Comparison of ENCODE assay signal across 8 mouse cellular contexts in the genomic region with DNA sequence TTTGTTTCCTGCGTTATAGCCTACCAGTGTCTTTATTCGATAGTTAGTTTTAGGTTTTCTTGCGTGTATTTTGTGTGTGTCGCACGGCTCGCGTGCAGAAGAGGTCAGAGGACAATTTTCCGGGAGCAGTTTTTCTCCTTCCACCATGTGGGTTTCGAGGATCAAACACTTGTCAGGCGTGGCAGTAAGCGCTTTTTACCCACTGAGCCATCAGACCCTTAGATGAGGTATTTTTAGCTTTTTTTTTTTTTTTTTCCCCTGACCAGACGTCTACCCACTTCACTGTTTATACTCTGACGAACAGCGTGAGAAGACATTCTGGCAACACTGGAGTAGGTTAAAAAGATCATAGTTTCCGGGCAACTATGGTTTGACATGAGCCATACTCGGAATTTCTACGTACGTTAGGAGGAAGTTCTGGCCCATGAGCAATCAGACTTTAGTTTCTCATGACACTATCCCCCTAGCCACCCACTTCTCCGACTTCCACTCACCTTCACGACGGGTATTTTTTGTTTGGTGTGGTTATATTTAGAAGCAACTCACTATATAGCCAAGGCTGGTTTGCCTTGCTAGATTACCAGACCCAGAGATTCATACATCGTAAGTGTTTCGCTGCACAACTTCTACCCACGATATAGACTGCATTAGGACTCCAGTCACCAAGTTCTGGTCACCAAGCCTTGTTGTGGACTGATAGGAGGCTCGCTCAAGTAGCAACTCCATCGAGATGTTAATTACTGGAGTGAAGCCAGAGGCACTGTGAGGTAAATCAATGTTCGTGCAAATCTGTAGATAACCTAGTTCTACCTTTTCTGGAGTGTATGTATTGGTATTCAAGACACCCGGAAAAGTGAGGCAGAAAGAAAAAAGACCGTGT. TPM values are rescaled to one million over a fixed set of nuclear protein-coding genes. Genes with fewer than 3 reads are reported as not detected.
DNase-seq lines count a peak whose midpoint lies in the region; ATAC-seq and TF ChIP-seq lines count a peak whose summit lies in the region.

No protein-coding gene starts in this region.

- peak; percentile 24 to 41 for ATAC-seq in hematopoietic stem cell, adult 5-6 weeks (replicated peaks in 1 of 2; ENCODE audit: insufficient read depth in 1 of 2, low FRiP score in 2 of 2, low TSS enrichment in 1 of 2, low read depth in 1 of 2, poor library complexity in 2 of 2, severe bottlenecking in 2 of 2)
- 0 out of 2 replicates have a peak, but pooled peaks have one; percentile 5 for ATAC-seq in stomach, embryonic 16.5 days (ENCODE audit: insufficient read depth, low FRiP score)

- peaks cover 10% of the 10 kb centered on the region for H3K4me1 ChIP-seq in bone marrow macrophage, adult 2 months (ENCODE audit: control insufficient read depth, insufficient read depth, low read length)
- peaks cover 13% of the 10 kb centered on the region; the same call in 1 of the 2 replicates for H3K4me1 ChIP-seq in stomach, embryonic 16.5 days (ENCODE audit: control insufficient read depth, insufficient read depth, low read length)

- intact Hi-C loops in left cerebral cortex, adult 2 months (cut with DNase I), result loop anchor here (5.0 kb wide), 1 partner anchor 82 kb away; a partner anchor contains a TSS
- intact Hi-C loops in left cerebral cortex, postnatal 36 days (cut with DNase I), result loop anchor here (2.0 kb wide), 1 partner anchor 83 kb away; a partner anchor contains a TSS

- peak overlapping the region; percentile 78 for H3K4me3 ChIP-seq in left cerebral cortex, adult 2 months
- peak overlapping the region; percentile 94 for H3K4me3 ChIP-seq in bone marrow macrophage, adult 2 months (ENCODE audit: insufficient read depth, low read length)
- peak overlapping the region; percentile 96 for H3K4me3 ChIP-seq in stomach, embryonic 16.5 days (replicated peaks; ENCODE audit: low read length)

- no peaks in the 10 kb centered on the region for H3K27me3 ChIP-seq in stomach, embryonic 16.5 days (ENCODE audit: control insufficient read depth, insufficient read depth, low read length)

- no peak for TF ChIP-seq POLR2A in bone marrow macrophage, adult 2 months (IDR thresholded peaks at IDR 0.05; ENCODE audit: borderline replicate concordance, low read depth, low read length)

- H3K4me2 ChIP-seq in stomach, embryonic 16.5 days (ENCODE audit: low read depth, low read length), result peak overlapping the region; percentile 76

- peak overlapping the region; percentile 93 for H3K9ac ChIP-seq in stomach, embryonic 16.5 days (ENCODE audit: low read length)

- no peaks in the 10 kb centered on the region for H3K36me3 ChIP-seq in stomach, embryonic 16.5 days (ENCODE audit: control insufficient read depth, insufficient read depth, low read length)

- H3K27ac ChIP-seq in left cerebral cortex, adult 2 months, result peak overlapping the region; percentile 95
- peak overlapping the region; percentile 88 for H3K27ac ChIP-seq in bone marrow macrophage, adult 2 months (ENCODE audit: insufficient read depth, low read depth, low read length)
- H3K27ac ChIP-seq in stomach, embryonic 16.5 days (ENCODE audit: low read length), result peak overlapping the region; percentile 94

- H3K9me3 ChIP-seq in stomach, embryonic 16.5 days (replicated peaks; ENCODE audit: control insufficient read depth, low read length), result no peaks in the 10 kb centered on the region

- TF ChIP-seq CTCF in left cerebral cortex, adult 2 months (IDR thresholded peaks at IDR 0.05), result no peak
- TF ChIP-seq CTCF in bone marrow macrophage, adult 2 months (IDR thresholded peaks at IDR 0.05; ENCODE audit: low read depth, low read length), result no peak

- WGBS in stomach, embryonic 16.5 days, result 20% methylated on average over 29 of the region's 29 CpGs

- no peak for DNase-seq in left cerebral cortex, adult 2 months (ENCODE audit: extremely low spot score in 1 of 2, low spot score in 2 of 2)
- no peak for DNase-seq in left cerebral cortex, postnatal 36 days (ENCODE audit: low spot score in 2 of 2)
- DNase-seq in lung, postnatal 36 days, result peak; percentile 18
- no peak for DNase-seq in frontal cortex, adult 2 months (ENCODE audit: extremely low spot score in 1 of 2, low spot score in 1 of 2)
- DNase-seq in spleen, postnatal 14 days (ENCODE audit: low spot score in 2 of 2), result no peak

RNA-seq across cellular contexts. Expression of a gene that starts 0.6 kb away (rescaled TPM):
- 10 to 100 TPM; 51.7 to 53.8 TPM for total RNA-seq in left cerebral cortex, adult 2 months (2021)
- 10 to 100 TPM; 49.5 to 53.5 TPM for total RNA-seq in left cerebral cortex, postnatal 36 days (2021)
- 38.4 and 43.1 TPM in 2 replicates for polyA plus RNA-seq in bone marrow macrophage, adult 2 months (2012; ENCODE audit: insufficient read depth, insufficient read length, missing spikeins)
- 69.7 and 70.8 TPM in 2 replicates for total RNA-seq in hematopoietic stem cell, adult 5-6 weeks (2017)
- polyA plus RNA-seq in stomach, embryonic 16.5 days (2015; fragmentation: Nextera tagmentation; extraction: Ambion mirVana), result 45.5 and 50.8 TPM in 2 replicates
- polyA plus RNA-seq in frontal cortex, adult 2 months (2012; rRNA removed), result 47.2 and 49.0 TPM in 2 replicates

RNA-seq across cellular contexts. Expression of a gene that starts 12.1 kb away (rescaled TPM):
- 10 to 100 TPM; 11.5 to 12.3 TPM for total RNA-seq in left cerebral cortex, adult 2 months (2021)
- 10 to 100 TPM; 11.8 to 14.1 TPM for total RNA-seq in left cerebral cortex, postnatal 36 days (2021)
- 28.5 and 29.9 TPM in 2 replicates for polyA plus RNA-seq in bone marrow macrophage, adult 2 months (2012; ENCODE audit: insufficient read depth, insufficient read length, missing spikeins)
- 40.5 and 43.7 TPM in 2 replicates for total RNA-seq in hematopoietic stem cell, adult 5-6 weeks (2017)
- 47.7 and 47.8 TPM in 2 replicates for polyA plus RNA-seq in stomach, embryonic 16.5 days (2015; fragmentation: Nextera tagmentation; extraction: Ambion mirVana)
- 14.3 and 15.2 TPM in 2 replicates for polyA plus RNA-seq in frontal cortex, adult 2 months (2012; rRNA removed)

RNA-seq across cellular contexts. Expression of a gene that starts 39.3 kb away (rescaled TPM):
- total RNA-seq in left cerebral cortex, adult 2 months (2021), result 10 to 100 TPM; 47.0 to 48.3 TPM
- 10 to 100 TPM; 45.8 to 49.2 TPM for total RNA-seq in left cerebral cortex, postnatal 36 days (2021)
- 35.2 and 37.6 TPM in 2 replicates for polyA plus RNA-seq in bone marrow macrophage, adult 2 months (2012; ENCODE audit: insufficient read depth, insufficient read length, missing spikeins)
- 21.9 and 29.5 TPM in 2 replicates for total RNA-seq in hematopoietic stem cell, adult 5-6 weeks (2017)
- polyA plus RNA-seq in stomach, embryonic 16.5 days (2015; fragmentation: Nextera tagmentation; extraction: Ambion mirVana), result 19.7 and 23.4 TPM in 2 replicates
- polyA plus RNA-seq in frontal cortex, adult 2 months (2012; rRNA removed), result 21.9 and 23.3 TPM in 2 replicates

RNA-seq across cellular contexts. Expression of a gene that starts 52.3 kb away (rescaled TPM):
- total RNA-seq in left cerebral cortex, adult 2 months (2021), result 10 to 100 TPM; 83.8 to 93.6 TPM
- total RNA-seq in left cerebral cortex, postnatal 36 days (2021), result 10 to 100 TPM; 87.0 to 93.7 TPM
- not detected in 2 replicates for polyA plus RNA-seq in bone marrow macrophage, adult 2 months (2012; ENCODE audit: insufficient read depth, insufficient read length, missing spikeins)
- 2.1 and 5.4 TPM in 2 replicates for total RNA-seq in hematopoietic stem cell, adult 5-6 weeks (2017)
- polyA plus RNA-seq in stomach, embryonic 16.5 days (2015; fragmentation: Nextera tagmentation; extraction: Ambion mirVana), result 5.6 and 7.9 TPM in 2 replicates
- polyA plus RNA-seq in frontal cortex, adult 2 months (2012; rRNA removed), result 105 TPM in 2 replicates
